In the genomic region with DNA sequence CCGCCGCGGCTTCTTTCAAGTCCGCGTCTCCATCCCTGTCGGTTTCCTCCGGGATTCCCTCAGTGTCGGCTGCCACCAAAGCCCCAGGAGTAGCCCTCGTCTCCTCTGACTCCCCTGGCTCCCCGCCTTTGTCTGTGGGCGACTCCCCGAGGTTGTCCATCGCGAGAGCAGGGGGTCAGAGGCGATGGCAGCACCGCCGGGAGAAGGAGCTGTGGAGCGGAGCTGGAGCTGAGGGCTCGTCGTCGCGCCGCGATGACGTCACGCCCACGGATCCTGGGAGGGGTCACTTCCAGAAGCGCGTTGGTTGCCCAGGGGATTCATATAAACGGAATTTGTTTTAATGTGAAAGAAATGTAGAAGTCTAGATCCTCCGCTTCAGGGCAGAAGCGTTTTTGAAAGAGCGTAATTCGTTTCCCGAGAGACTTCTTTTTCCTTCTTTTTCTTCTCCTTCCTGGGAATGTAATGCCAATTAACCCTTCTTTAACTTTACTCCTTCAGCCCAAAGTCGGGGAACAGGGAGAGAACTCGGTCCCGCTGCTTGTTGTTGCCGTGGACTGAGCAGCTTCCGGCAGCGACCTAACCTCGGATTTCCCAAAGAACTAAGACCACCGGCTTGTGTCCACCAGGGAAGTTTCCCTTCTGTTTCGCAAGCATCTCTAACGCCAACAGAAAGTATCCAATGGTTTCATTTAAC, we compare ENCODE assay signal across 8 mouse cellular contexts. TPM values are rescaled to one million over a fixed set of nuclear protein-coding genes. Genes with fewer than 3 reads are reported as not detected.
DNase-seq lines count a peak whose midpoint lies in the region; ATAC-seq and TF ChIP-seq lines count a peak whose summit lies in the region.

No protein-coding gene starts in this region.

- H3K4me2 ChIP-seq in embryonic facial prominence, embryonic 15.5 days (replicated peaks) = peak overlapping the region; percentile 89
- H3K4me2 ChIP-seq in kidney, embryonic 14.5 days (replicated peaks; ENCODE audit: low read depth, low read length) = peak overlapping the region; percentile 94
- H3K4me2 ChIP-seq in limb, embryonic 15.5 days = peak overlapping the region; percentile 81

- H3K9me3 ChIP-seq in embryonic facial prominence, embryonic 15.5 days (replicated peaks) = no peaks in the 10 kb centered on the region
- H3K9me3 ChIP-seq in kidney, embryonic 14.5 days (ENCODE audit: control insufficient read depth, low read length) = no peaks in the 10 kb centered on the region
- H3K9me3 ChIP-seq in limb, embryonic 15.5 days = no peaks in the 10 kb centered on the region

- no peak for TF ChIP-seq CTCF in bone marrow, adult 2 months (IDR thresholded peaks at IDR 0.05; ENCODE audit: control insufficient read depth, insufficient read depth, low read length)

- peak; percentile 41; the same call in 1 of the 2 replicates for TF ChIP-seq POLR2A in bone marrow, adult 2 months (IDR thresholded peaks at IDR 0.05; ENCODE audit: borderline replicate concordance, control insufficient read depth, low read depth, low read length)

- peak overlapping the region; percentile 61; the same call in 1 of the 2 replicates for H3K27ac ChIP-seq in bone marrow, adult 2 months (ENCODE audit: control insufficient read depth, insufficient read depth, low read depth, low read length, poor library complexity)
- peak overlapping the region; percentile 92 for H3K27ac ChIP-seq in embryonic facial prominence, embryonic 15.5 days (replicated peaks)
- peak overlapping the region; percentile 1; the same call in 1 of the 2 replicates for H3K27ac ChIP-seq in kidney, embryonic 14.5 days (ENCODE audit: low read depth, low read length)
- H3K27ac ChIP-seq in limb, embryonic 15.5 days = peak overlapping the region; percentile 93

- peak; percentile 96 for DNase-seq in 3T3-L1 (ENCODE audit: low read depth, low spot score)
- peak; percentile 90 to 92 for DNase-seq in heart, adult 9 months (ENCODE audit: low spot score in 2 of 2)
- peak; percentile 80 to 85 for DNase-seq in monocyte, adult 2 months (ENCODE audit: low read depth in 1 of 2, low spot score in 2 of 2)
- peak; percentile 81 to 87 for DNase-seq in spleen, postnatal 36 days (ENCODE audit: low spot score in 2 of 2)

- H3K4me1 ChIP-seq in bone marrow, adult 2 months (ENCODE audit: control insufficient read depth, insufficient read depth, low read length) = peaks cover 4% of the 10 kb centered on the region; the same call in 1 of the 2 replicates
- H3K4me1 ChIP-seq in embryonic facial prominence, embryonic 15.5 days = peaks cover 37% of the 10 kb centered on the region
- H3K4me1 ChIP-seq in kidney, embryonic 14.5 days (ENCODE audit: control insufficient read depth, insufficient read depth, low read length) = peaks cover 13% of the 10 kb centered on the region
- H3K4me1 ChIP-seq in limb, embryonic 15.5 days = peaks cover 28% of the 10 kb centered on the region

- ATAC-seq in embryonic facial prominence, embryonic 15.5 days (ENCODE audit: insufficient number of reproducible peaks, low FRiP score, low TSS enrichment, low read depth) = 0 out of 2 replicates have a peak, but pooled peaks have one; percentile 45
- ATAC-seq in kidney, embryonic 14.5 days (ENCODE audit: low FRiP score, low TSS enrichment) = peak; percentile 58
- ATAC-seq in limb, embryonic 15.5 days (ENCODE audit: insufficient number of reproducible peaks, low FRiP score, low TSS enrichment, low read depth) = peak; percentile 61; the same call in 1 of the 2 replicates

- H3K9ac ChIP-seq in embryonic facial prominence, embryonic 15.5 days = peak overlapping the region; percentile 88
- peak overlapping the region; percentile 89 for H3K9ac ChIP-seq in kidney, embryonic 14.5 days (ENCODE audit: low read depth, low read length)
- peak overlapping the region; percentile 76 for H3K9ac ChIP-seq in limb, embryonic 15.5 days

- H3K36me3 ChIP-seq in embryonic facial prominence, embryonic 15.5 days = peaks cover 21% of the 10 kb centered on the region
- H3K36me3 ChIP-seq in kidney, embryonic 14.5 days (ENCODE audit: control insufficient read depth, insufficient read depth, low read length) = peaks cover 21% of the 10 kb centered on the region
- H3K36me3 ChIP-seq in limb, embryonic 15.5 days = peaks cover 19% of the 10 kb centered on the region

- WGBS in bone marrow, adult 2 months = under 1% methylated on average over 45 of the region's 45 CpGs
- under 1% methylated on average over 45 of the region's 45 CpGs for whole genome bisulfite sequencing in embryonic facial prominence, embryonic 15.5 days
- WGBS in kidney, embryonic 14.5 days = under 1% methylated on average over 45 of the region's 45 CpGs
- under 1% methylated on average over 45 of the region's 45 CpGs for WGBS in limb, embryonic 15.5 days

- no peaks in the 10 kb centered on the region for H3K27me3 ChIP-seq in embryonic facial prominence, embryonic 15.5 days
- no peaks in the 10 kb centered on the region for H3K27me3 ChIP-seq in kidney, embryonic 14.5 days (ENCODE audit: control insufficient read depth, insufficient read depth, low read length)
- H3K27me3 ChIP-seq in limb, embryonic 15.5 days = no peaks in the 10 kb centered on the region

- peak overlapping the region; percentile 86 for H3K4me3 ChIP-seq in bone marrow, adult 2 months (replicated peaks; ENCODE audit: control insufficient read depth, low read depth, low read length)
- H3K4me3 ChIP-seq in embryonic facial prominence, embryonic 15.5 days (replicated peaks) = peak overlapping the region; percentile 87
- peak overlapping the region; percentile 62 for H3K4me3 ChIP-seq in kidney, embryonic 14.5 days (ENCODE audit: low read length)
- H3K4me3 ChIP-seq in limb, embryonic 15.5 days = peak overlapping the region; percentile 97

RNA-seq across cellular contexts. Expression of gene Anks1, which starts 1.4 kb away (rescaled TPM):
- polyA plus RNA-seq in bone marrow, adult 2 months (2011; ENCODE audit: insufficient read depth, insufficient read length, low replicate concordance, missing spikeins) = 9.1 and 28.9 TPM in 2 replicates
- 15.3 and 16.6 TPM in 2 replicates for polyA plus RNA-seq in embryonic facial prominence, embryonic 15.5 days (2015; fragmentation: Nextera tagmentation; extraction: Ambion mirVana)
- 8.0 and 14.2 TPM in 2 replicates for polyA plus RNA-seq in kidney, embryonic 14.5 days (2014; fragmentation: Nextera tagmentation; extraction: Ambion mirVana)
- 12.3 and 13.0 TPM in 2 replicates for polyA plus RNA-seq in limb, embryonic 15.5 days (2015; fragmentation: Nextera tagmentation; extraction: Ambion mirVana)

RNA-seq across cellular contexts. Expression of gene Taf11, which starts 2.0 kb away (rescaled TPM):
- 20.2 and 30.6 TPM in 2 replicates for polyA plus RNA-seq in bone marrow, adult 2 months (2011; ENCODE audit: insufficient read depth, insufficient read length, low replicate concordance, missing spikeins)
- 65.5 and 65.9 TPM in 2 replicates for polyA plus RNA-seq in embryonic facial prominence, embryonic 15.5 days (2015; fragmentation: Nextera tagmentation; extraction: Ambion mirVana)
- 76.6 and 77.5 TPM in 2 replicates for polyA plus RNA-seq in kidney, embryonic 14.5 days (2014; fragmentation: Nextera tagmentation; extraction: Ambion mirVana)
- 59.0 and 60.9 TPM in 2 replicates for polyA plus RNA-seq in limb, embryonic 15.5 days (2015; fragmentation: Nextera tagmentation; extraction: Ambion mirVana)

RNA-seq across cellular contexts. Expression of gene Uhrf1bp1, which starts 51.4 kb away (rescaled TPM):
- 5.9 and 7.9 TPM in 2 replicates for polyA plus RNA-seq in bone marrow, adult 2 months (2011; ENCODE audit: insufficient read depth, insufficient read length, low replicate concordance, missing spikeins)
- 5.1 and 6.2 TPM in 2 replicates for polyA plus RNA-seq in embryonic facial prominence, embryonic 15.5 days (2015; fragmentation: Nextera tagmentation; extraction: Ambion mirVana)
- 6.2 and 7.4 TPM in 2 replicates for polyA plus RNA-seq in kidney, embryonic 14.5 days (2014; fragmentation: Nextera tagmentation; extraction: Ambion mirVana)
- 4.5 and 5.7 TPM in 2 replicates for polyA plus RNA-seq in limb, embryonic 15.5 days (2015; fragmentation: Nextera tagmentation; extraction: Ambion mirVana)

Comparison
In these comparisons a context has a peak if more than half of its experiments do, and no peak if none do; other contexts are left out.
1. Peak in every context shown above with its lines: DNase-seq, ATAC-seq, H3K4me3 ChIP-seq and H3K27ac ChIP-seq.
2. H3K27ac ChIP-seq: peak in every context shown above with its lines; median percentile 93 in limb, embryonic 15.5 days; 92 in embryonic facial prominence, embryonic 15.5 days; 61 in bone marrow, adult 2 months; 1 in kidney, embryonic 14.5 days.